Mouse (Mus musculus) thymus, adult 2 months (tissue): ENCODE results near the gene Hoxd4. TPM values are rescaled to one million over a fixed set of nuclear protein-coding genes. Genes with fewer than 3 reads are reported as not detected.

ENCODE experiments used
- DNase-seq: peaks from one replicate; pipeline ENCODE4 v3.0.0; 2021
- H3K27ac ChIP-seq: fragments of 200-500 bp; 2 replicates; pipeline ENCODE4 v1.5.1; 2012; ENCODE audit warnings: low read length, control low read depth; ENCODE audit not compliant: control insufficient read depth, insufficient read depth
- H3K27me3 ChIP-seq: fragments of 200-500 bp; 2 replicates; pipeline ENCODE4 v1.6.1; 2012; ENCODE audit warnings: mild to moderate bottlenecking, low read length, moderate library complexity, mixed read lengths; ENCODE audit not compliant: control insufficient read depth, insufficient read depth
- H3K36me3 ChIP-seq: fragments of 200-500 bp; 2 replicates; pipeline ENCODE4 v1.6.1; 2012; ENCODE audit warnings: mild to moderate bottlenecking, low read length, moderate library complexity; ENCODE audit not compliant: control insufficient read depth, insufficient read depth
- H3K4me1 ChIP-seq: fragments of 200-500 bp; replicated peaks from 2 replicates; pipeline ENCODE4 v1.6.1; 2012; ENCODE audit warnings: low read length; ENCODE audit not compliant: control insufficient read depth, insufficient read depth
- H3K4me3 ChIP-seq: fragments of 200-500 bp; 2 replicates; pipeline ENCODE4 v1.5.1; 2012; ENCODE audit warnings: mild to moderate bottlenecking, low read length, control low read depth, moderate library complexity; ENCODE audit not compliant: control insufficient read depth, insufficient read depth
- CTCF ChIP-seq: fragments of 200-500 bp; IDR thresholded peaks from 2 replicates; pipeline ENCODE4 v1.5.1; 2012; ENCODE audit warnings: mild to moderate bottlenecking, control low read depth, low read length, moderate library complexity, borderline replicate concordance; ENCODE audit not compliant: control insufficient read depth, poor library complexity, insufficient read depth; ENCODE audit errors: extremely low read depth
- POLR2A ChIP-seq: fragments of 200-500 bp; IDR thresholded peaks from 2 replicates; pipeline ENCODE4 v1.6.1; 2012; ENCODE audit warnings: mild to moderate bottlenecking, low read length, control low read depth, moderate library complexity; ENCODE audit not compliant: control insufficient read depth, poor library complexity, insufficient read depth; ENCODE audit errors: extremely low read depth
- WGBS: fragments of 180-500 bp; shearing (Covaris S2); methylation state at CpG from one replicate; pipeline ENCODE4 v1.1.7; 2018; 5-methylcytosine and 5-hydroxymethylcytosine counted together
- polyA plus RNA-seq: library from polyadenylated mRNA; depleted of rRNA; stranded (reverse); fragments of >200 nt; gene quantifications from 2 replicates; pipeline ENCODE4 v1.2.3, GENCODE M21; 2012

The Hoxd4 gene
- polyA plus RNA-seq, 1 experiment = 2.3 TPM

DNA sequence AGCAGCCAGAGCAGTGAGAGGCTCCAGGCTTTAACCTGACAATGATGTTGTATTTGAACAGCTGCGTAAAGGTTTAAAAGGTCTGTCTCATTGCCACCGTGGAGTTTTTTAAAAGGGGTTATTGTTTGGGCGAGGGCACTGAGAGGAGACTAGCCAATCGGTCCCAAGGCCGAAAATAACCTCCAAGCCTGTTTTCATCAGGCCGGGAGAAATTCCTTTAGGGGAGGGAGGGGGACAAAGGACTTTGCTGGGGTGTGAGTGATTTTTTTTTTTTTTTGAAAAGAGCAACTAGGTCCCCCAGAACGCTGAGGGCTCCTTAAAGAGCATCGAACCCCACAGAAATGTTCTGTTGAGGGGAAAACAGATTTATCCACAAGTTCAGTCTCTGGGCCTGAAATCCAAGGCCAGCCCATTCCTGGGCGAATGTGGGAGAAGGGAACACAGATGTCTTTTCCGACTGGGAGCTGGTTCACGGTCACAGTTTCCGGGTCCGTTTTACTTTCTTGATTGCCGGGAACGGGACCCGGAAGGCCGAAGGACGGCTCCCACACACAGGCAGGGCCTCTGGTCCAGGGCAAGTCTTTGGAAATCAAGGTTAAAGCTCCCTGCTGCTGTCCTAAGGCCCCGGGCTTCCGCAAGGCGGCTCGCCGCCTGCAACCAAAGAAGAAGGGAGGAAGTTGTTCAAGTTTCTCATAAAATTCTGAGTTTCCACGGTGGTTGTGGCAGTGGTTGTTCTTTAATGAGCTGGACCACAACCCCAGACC, 22.0 kb upstream of the Hoxd4 start:
- H3K4me1 ChIP-seq = no peaks in the 10 kb centered on the region
- 3% methylated on average over 24 of the region's 24 CpGs for WGBS
- no peak overlapping the region for H3K27ac ChIP-seq
- no peak for DNase-seq
- peaks cover 37% of the 10 kb centered on the region for H3K27me3 ChIP-seq
- no peaks in the 10 kb centered on the region for H3K36me3 ChIP-seq
- no peak for TF ChIP-seq CTCF
- TF ChIP-seq POLR2A = no peak
- no peak overlapping the region for H3K4me3 ChIP-seq

DNA sequence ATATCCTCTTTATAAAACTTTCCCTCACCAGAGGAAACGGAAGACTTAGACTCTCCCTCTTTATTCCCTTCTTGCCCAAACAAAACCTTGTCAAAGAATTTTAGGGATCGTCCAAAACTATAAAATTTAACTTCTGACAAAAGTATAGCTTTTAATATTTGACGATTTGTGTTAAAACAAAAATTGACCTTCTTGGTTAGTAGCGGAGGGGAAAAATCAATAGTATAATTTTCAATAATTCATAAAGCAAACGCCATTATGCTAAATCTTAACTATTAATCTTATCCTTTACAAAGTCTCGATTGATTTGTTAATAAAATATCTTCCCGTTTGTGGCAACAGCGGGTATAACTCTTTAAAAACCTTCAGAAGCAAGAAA, 21.4 kb upstream of the Hoxd4 start:
- H3K27me3 ChIP-seq = peaks cover 39% of the 10 kb centered on the region
- no peak overlapping the region for H3K27ac ChIP-seq
- no peak for DNase-seq
- no peaks in the 10 kb centered on the region for H3K4me1 ChIP-seq
- no peaks in the 10 kb centered on the region for H3K36me3 ChIP-seq
- WGBS = 10% methylated on average over 8 of the region's 8 CpGs
- H3K4me3 ChIP-seq = no peak overlapping the region
- TF ChIP-seq POLR2A = no peak
- no peak for TF ChIP-seq CTCF

GRCm38 (mm10) chr2:74691022-74691951, 20.4 kb upstream of the Hoxd4 start, which contains the start of gene Hoxd10:
Gene Hoxd10, plus strand, starts transcription at chr2:74691924.
- H3K4me3 ChIP-seq = no peak within 1 kb of the TSS
- 9% methylated on average over 56 of the region's 56 CpGs for WGBS
- no peaks in the 10 kb centered on the region for H3K36me3 ChIP-seq
- DNase-seq = no peak
- H3K4me1 ChIP-seq = no peaks in the 10 kb centered on the region
- H3K27me3 ChIP-seq = peaks cover 40% of the 10 kb centered on the region
- H3K27ac ChIP-seq = no peak within 1 kb of the TSS
- TF ChIP-seq POLR2A (no peak), CTCF (no peak)

DNA sequence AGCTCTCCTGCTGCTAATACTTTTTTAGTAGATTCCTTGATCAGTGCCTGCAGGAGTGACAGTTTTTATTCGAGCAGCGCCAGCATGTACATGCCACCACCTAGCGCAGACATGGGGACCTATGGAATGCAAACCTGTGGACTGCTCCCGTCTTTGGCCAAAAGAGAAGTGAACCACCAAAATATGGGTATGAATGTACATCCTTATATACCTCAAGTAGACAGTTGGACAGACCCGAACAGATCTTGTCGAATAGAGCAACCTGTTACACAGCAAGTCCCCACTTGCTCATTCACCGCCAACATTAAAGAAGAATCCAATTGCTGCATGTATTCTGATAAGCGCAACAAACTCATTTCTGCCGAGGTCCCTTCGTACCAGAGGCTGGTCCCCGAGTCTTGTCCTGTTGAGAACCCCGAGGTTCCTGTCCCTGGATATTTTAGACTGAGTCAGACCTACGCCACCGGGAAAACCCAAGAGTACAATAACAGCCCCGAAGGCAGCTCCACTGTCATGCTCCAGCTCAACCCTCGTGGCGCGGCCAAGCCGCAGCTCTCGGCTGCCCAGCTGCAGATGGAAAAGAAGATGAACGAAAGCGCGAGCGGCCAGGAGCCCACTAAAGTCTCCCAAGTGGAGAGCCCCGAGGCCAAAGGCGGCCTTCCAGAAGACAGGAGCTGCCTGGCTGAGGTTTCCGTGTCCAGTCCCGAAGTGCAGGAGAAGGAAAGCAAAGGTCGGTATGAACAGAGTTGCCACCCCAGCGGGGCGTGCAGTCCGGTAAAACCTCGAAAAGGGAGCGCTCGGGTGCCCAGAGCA, 19.5 kb upstream of the Hoxd4 start:
- TF ChIP-seq CTCF (no peak), POLR2A (no peak)
- WGBS = 9% methylated on average over 35 of the region's 35 CpGs
- H3K27ac ChIP-seq = no peak overlapping the region
- H3K4me3 ChIP-seq = no peak overlapping the region
- H3K4me1 ChIP-seq = no peaks in the 10 kb centered on the region
- no peak for DNase-seq
- H3K27me3 ChIP-seq = peaks cover 41% of the 10 kb centered on the region
- H3K36me3 ChIP-seq = no peaks in the 10 kb centered on the region

DNA sequence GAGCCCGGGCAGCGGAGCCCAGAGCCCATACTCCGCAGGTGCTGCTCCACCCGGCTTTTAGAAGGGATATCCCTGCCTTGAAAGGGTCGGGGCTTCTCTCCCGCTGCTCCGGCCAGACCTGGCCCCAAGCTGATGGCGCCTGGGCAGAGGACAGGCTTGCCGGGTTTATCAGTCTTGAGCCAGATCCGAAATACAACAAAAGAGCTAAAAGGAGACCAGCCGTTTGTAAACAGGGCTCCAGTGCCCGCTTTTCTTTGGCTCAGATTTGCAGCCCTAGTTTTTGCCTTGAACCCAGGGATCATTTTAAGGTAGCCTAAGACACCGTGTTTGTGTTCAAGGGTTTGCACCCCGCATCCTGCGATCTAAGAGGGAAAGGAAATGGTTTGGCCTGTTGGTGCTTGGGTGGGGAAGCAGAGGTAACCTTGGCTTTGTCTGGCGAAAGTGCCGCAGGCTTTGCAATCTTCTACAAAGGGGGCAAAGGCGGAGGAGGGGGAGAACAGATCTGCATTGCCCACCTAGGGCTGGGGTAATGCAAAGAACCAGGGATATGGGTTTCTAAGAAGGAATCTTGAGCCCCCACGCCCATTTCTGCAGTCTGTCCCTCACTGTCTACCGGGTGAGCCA, 18.8 kb upstream of the Hoxd4 start:
- 6% methylated on average over 20 of the region's 20 CpGs for WGBS
- H3K4me3 ChIP-seq = no peak overlapping the region
- H3K36me3 ChIP-seq = no peaks in the 10 kb centered on the region
- H3K4me1 ChIP-seq = no peaks in the 10 kb centered on the region; the same call in 1 of the 2 replicates
- TF ChIP-seq POLR2A (no peak), CTCF (no peak)
- no peak for DNase-seq
- H3K27ac ChIP-seq = no peak overlapping the region
- H3K27me3 ChIP-seq = peaks cover 35% of the 10 kb centered on the region
